Comparison of ENCODE assay signal across 9 mouse cellular contexts in the genomic region with DNA sequence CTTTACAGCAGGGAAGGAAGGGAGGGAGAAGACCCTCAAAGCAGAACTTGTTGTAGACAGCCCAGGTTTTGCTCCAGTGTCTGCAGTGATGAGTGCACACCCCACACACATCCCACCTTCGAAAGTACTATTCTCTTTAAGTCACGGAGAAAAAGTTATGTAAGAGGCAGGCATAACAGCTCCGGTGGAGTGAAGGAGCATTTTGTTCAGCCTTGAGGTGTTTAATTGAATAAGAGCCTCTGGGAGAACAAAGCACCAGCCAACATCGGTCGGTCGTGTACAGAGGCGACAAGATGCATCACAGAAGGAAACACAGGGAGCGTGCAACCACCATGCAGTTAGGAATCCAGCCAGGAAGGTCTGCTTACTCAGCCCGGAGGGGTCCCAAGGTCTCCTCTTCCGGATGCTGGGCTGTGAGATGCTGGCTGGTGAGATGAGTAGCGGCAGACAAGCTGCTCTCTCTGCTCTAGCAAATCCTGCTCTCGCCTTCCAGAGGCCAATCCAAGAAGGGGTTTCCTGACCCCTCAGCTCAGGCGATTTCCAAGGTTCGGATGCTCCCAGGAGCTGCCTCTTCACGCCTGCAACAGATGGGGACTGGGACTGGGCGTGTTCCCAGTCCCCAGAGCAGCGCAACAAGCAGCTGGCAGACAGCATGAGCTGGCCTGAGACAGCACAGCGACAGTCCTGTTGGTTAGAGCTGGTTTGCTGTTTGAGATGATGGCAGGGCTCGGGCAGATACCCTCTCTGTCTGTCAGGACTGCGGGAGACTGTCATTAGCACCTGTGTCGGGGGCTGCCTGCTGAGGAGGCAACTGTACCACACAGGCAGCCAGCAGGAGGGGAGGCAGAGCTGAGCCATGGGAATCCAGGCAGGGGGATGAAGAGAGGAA. TPM values are rescaled to one million over a fixed set of nuclear protein-coding genes. Genes with fewer than 3 reads are reported as not detected.
DNase-seq lines count a peak whose midpoint lies in the region; ATAC-seq and TF ChIP-seq lines count a peak whose summit lies in the region.
"Had no signal": no experiment of that assay in that cellular context is flagged by ENCODE, and none has a peak within 500 bp of the region (broad histone marks: within the 10 kb centered on the region; RNA-seq: fewer than 3 reads in every experiment).

No protein-coding gene starts in this region.

- no peak overlapping the region for H3K9ac ChIP-seq in kidney, embryonic 15.5 days
- peak overlapping the region; percentile 38; the same call in 1 of the 2 replicates for H3K9ac ChIP-seq in heart, embryonic 14.5 days (ENCODE audit: low read length)
- H3K9ac ChIP-seq: liver, embryonic 15.5 days had no signal

- no peaks in the 10 kb centered on the region for H3K9me3 ChIP-seq in kidney, embryonic 15.5 days (replicated peaks)
- no peaks in the 10 kb centered on the region for H3K9me3 ChIP-seq in heart, embryonic 14.5 days (ENCODE audit: control insufficient read depth, low read length)
- H3K9me3 ChIP-seq: liver, embryonic 15.5 days had no signal

- H3K4me2 ChIP-seq in kidney, embryonic 15.5 days: peak overlapping the region; percentile 4; the same call in 1 of the 2 replicates
- H3K4me2 ChIP-seq in heart, embryonic 14.5 days (ENCODE audit: low read length): peak overlapping the region; percentile 21
- H3K4me2 ChIP-seq: liver, embryonic 15.5 days had no signal

- H3K27me3 ChIP-seq in kidney, embryonic 15.5 days: no peaks in the 10 kb centered on the region
- no peaks in the 10 kb centered on the region for H3K27me3 ChIP-seq in kidney, adult 2 months (replicated peaks; ENCODE audit: control insufficient read depth, insufficient read depth, low read length)
- no peaks in the 10 kb centered on the region; the same call in 1 of the 2 replicates for H3K27me3 ChIP-seq in heart, embryonic 14.5 days (ENCODE audit: control insufficient read depth, insufficient read depth, low read length)

- 22% methylated on average over 21 of the region's 21 CpGs for WGBS in kidney, embryonic 15.5 days
- 48% methylated on average over 21 of the region's 21 CpGs for WGBS in kidney, adult 2 months
- WGBS in heart, embryonic 14.5 days: 30% methylated on average over 21 of the region's 21 CpGs

- no peaks in the 10 kb centered on the region for H3K36me3 ChIP-seq in kidney, embryonic 15.5 days
- H3K36me3 ChIP-seq in kidney, adult 2 months (ENCODE audit: control insufficient read depth, insufficient read depth, low read length): no peaks in the 10 kb centered on the region
- H3K36me3 ChIP-seq in heart, embryonic 14.5 days (ENCODE audit: control insufficient read depth, insufficient read depth, low read length): no peaks in the 10 kb centered on the region
- H3K36me3 ChIP-seq: liver, embryonic 15.5 days had no signal

- no peak for DNase-seq in kidney, adult 2 months
- peak; percentile 86 for DNase-seq in cerebellum, adult 9-11 months
- peak; percentile 79 for DNase-seq in left cerebral cortex, postnatal 4 days
- peak; percentile 47 to 63 for DNase-seq in right cerebral cortex, postnatal 10 days (ENCODE audit: low spot score in 2 of 2)
- no peak for DNase-seq in gastrocnemius, adult 8-10 months (ENCODE audit: low spot score in 2 of 2)
- no peak for DNase-seq in T-cell, adult 2 months (ENCODE audit: low spot score)

- H3K27ac ChIP-seq in kidney, embryonic 15.5 days: no peak overlapping the region
- H3K27ac ChIP-seq in kidney, adult 2 months (ENCODE audit: insufficient read depth, low read depth, low read length): no peak overlapping the region
- 0 out of 4 replicates have a peak overlapping the region, but pooled peaks of 1 of the 2 experiments have one; percentile 9 for H3K27ac ChIP-seq in heart, embryonic 14.5 days (replicated peaks in 1 of 2; ENCODE audit: control insufficient read depth in 1 of 2, insufficient read depth in 1 of 2, low read depth in 2 of 2, low read length in 2 of 2)
- H3K27ac ChIP-seq: liver, embryonic 15.5 days had no signal

- no peak for TF ChIP-seq POLR2A in kidney, adult 2 months (IDR thresholded peaks at IDR 0.05; ENCODE audit: low read depth, low read length)

- H3K4me3 ChIP-seq in kidney, embryonic 15.5 days (replicated peaks): no peak overlapping the region
- no peak overlapping the region for H3K4me3 ChIP-seq in kidney, adult 2 months (ENCODE audit: insufficient read depth, low read depth, low read length)
- H3K4me3 ChIP-seq in heart, embryonic 14.5 days (ENCODE audit: control insufficient read depth in 1 of 2, insufficient read depth in 1 of 2, low read depth in 1 of 2, low read length in 2 of 2): no peak overlapping the region; a peak in 1 of 4 replicates
- H3K4me3 ChIP-seq: liver, embryonic 15.5 days had no signal

- intact Hi-C loops in left cerebral cortex, postnatal 4 days (cut with DNase I): no loop called here

- ATAC-seq in kidney, embryonic 15.5 days (replicated peaks; ENCODE audit: low FRiP score): 0 out of 2 replicates have a peak, but pooled peaks have one; percentile 9
- no peak for ATAC-seq in heart, embryonic 14.5 days (ENCODE audit: insufficient number of reproducible peaks, insufficient read depth, low FRiP score, low read depth)

- H3K4me1 ChIP-seq in kidney, embryonic 15.5 days: peaks cover 58% of the 10 kb centered on the region
- H3K4me1 ChIP-seq in kidney, adult 2 months (ENCODE audit: control insufficient read depth, insufficient read depth, low read length): peaks cover 10% of the 10 kb centered on the region
- peaks cover 31% of the 10 kb centered on the region in 2 experiments for H3K4me1 ChIP-seq in heart, embryonic 14.5 days (ENCODE audit: control insufficient read depth in 2 of 2, insufficient read depth in 2 of 2, low read length in 2 of 2)

- TF ChIP-seq CTCF in kidney, adult 2 months (conservative IDR thresholded peaks at IDR 0.05; ENCODE audit: insufficient read depth, insufficient read length, low read depth, low read length): no peak

RNA-seq across cellular contexts. Expression of a gene that starts 41.3 kb away (rescaled TPM):
- polyA plus RNA-seq in kidney, embryonic 15.5 days (2015; fragmentation: Nextera tagmentation; extraction: Ambion mirVana): 38.2 and 40.3 TPM in 2 replicates
- polyA plus RNA-seq in kidney, adult 2 months (2012; rRNA removed): 29.5 and 36.8 TPM in 2 replicates
- 120 and 122 TPM in 2 replicates for polyA plus RNA-seq in heart, embryonic 14.5 days (2014; fragmentation: Nextera tagmentation; extraction: Ambion mirVana)
- total RNA-seq in left cerebral cortex, postnatal 4 days (2021): 100 to 1,000 TPM; 162 to 172 TPM
- 10 to 100 TPM in 1 of 4 experiments, 1 to 10 TPM in 3; 8.2 to 10.7 (median 9.1) TPM for total RNA-seq in gastrocnemius, adult 8-10 months (2022)

Comparison
In these comparisons a context has a peak if more than half of its experiments do, and no peak if none do; other contexts are left out.
1. DNase-seq: peak in cerebellum, adult 9-11 months (single experiment), left cerebral cortex, postnatal 4 days (single experiment) and right cerebral cortex, postnatal 10 days (2 of 2); none in kidney, adult 2 months (single experiment), gastrocnemius, adult 8-10 months (0 of 2) and T-cell, adult 2 months (single experiment).